Mouse (Mus musculus): ENCODE measurements around the gene Rxfp2. TPM values are rescaled to one million over a fixed set of nuclear protein-coding genes. Genes with fewer than 3 reads are reported as not detected.

Gene Rxfp2
- total and polyA plus RNA-seq, 3 experiments, result 0.16 TPM; not detected in 2

- ATAC-seq (ENCODE audit: extremely low read depth, insufficient number of reproducible peaks, low FRiP score, poor library complexity, severe bottlenecking) (no peak), DNase-seq (ENCODE audit: low spot score) (no peak)
- peaks cover 50% of the 10 kb centered on the region for H3K9me3 ChIP-seq (replicated peaks)
- no peak overlapping the region for H3K4me3 ChIP-seq (ENCODE audit: low read depth, low read length)
- no peaks in the 10 kb centered on the region for H3K27me3 ChIP-seq (ENCODE audit: insufficient read depth, low read length)
- TF ChIP-seq POLR2AphosphoS5 (IDR thresholded peaks at IDR 0.05; ENCODE audit: insufficient replicate concordance, low read depth, low read length), result no peak
- TF ChIP-seq GATA2 (IDR thresholded peaks at IDR 0.05; ENCODE audit: borderline replicate concordance, low read depth, low read length), result no peak
- no peak for TF ChIP-seq GATA1 (IDR thresholded peaks at IDR 0.05; ENCODE audit: borderline replicate concordance, low read length)
- no peak for TF ChIP-seq CTCF (IDR thresholded peaks at IDR 0.05; ENCODE audit: low read depth, low read length)
- TF ChIP-seq TAL1 (conservative IDR thresholded peaks at IDR 0.05; ENCODE audit: low read depth, low read length), result no peak
- H3K36me3 ChIP-seq (replicated peaks), result no peaks in the 10 kb centered on the region
- H3K4me1 ChIP-seq (ENCODE audit: insufficient read depth, low read depth, low read length), result no peaks in the 10 kb centered on the region
These were observed 87.9 kb downstream of the Rxfp2 start for GRCm38 (mm10) chr5:150106358-150106757.

- Histone ChIP-seq H3K9me3 (replicated peaks) (peaks cover 54% of the 10 kb centered on the region), H3K4me3 (ENCODE audit: low read depth, low read length) (no peak overlapping the region), H3K27me3 (ENCODE audit: insufficient read depth, low read length) (no peaks in the 10 kb centered on the region), H3K36me3 (replicated peaks) (no peaks in the 10 kb centered on the region), H3K4me1 (ENCODE audit: insufficient read depth, low read depth, low read length) (no peaks in the 10 kb centered on the region)
- TF ChIP-seq GATA2 (IDR thresholded peaks at IDR 0.05; ENCODE audit: borderline replicate concordance, low read depth, low read length), result no peak
- TF ChIP-seq CTCF (IDR thresholded peaks at IDR 0.05; ENCODE audit: low read depth, low read length), result no peak
- no peak for TF ChIP-seq TAL1 (conservative IDR thresholded peaks at IDR 0.05; ENCODE audit: low read depth, low read length)
- TF ChIP-seq GATA1 (IDR thresholded peaks at IDR 0.05; ENCODE audit: borderline replicate concordance, low read length), result no peak
- no peak for TF ChIP-seq POLR2AphosphoS5 (IDR thresholded peaks at IDR 0.05; ENCODE audit: insufficient replicate concordance, low read depth, low read length)
- ATAC-seq (ENCODE audit: extremely low read depth, insufficient number of reproducible peaks, low FRiP score, poor library complexity, severe bottlenecking) (no peak), DNase-seq (ENCODE audit: low spot score) (no peak)
These were observed 92.8 kb downstream of the Rxfp2 start for GRCm38 (mm10) chr5:150111236-150111635.

- TF ChIP-seq POLR2AphosphoS5 (IDR thresholded peaks at IDR 0.05; ENCODE audit: insufficient replicate concordance, low read depth, low read length), result no peak
- H3K4me1 ChIP-seq (ENCODE audit: insufficient read depth, low read depth, low read length), result no peaks in the 10 kb centered on the region
- ATAC-seq (ENCODE audit: extremely low read depth, insufficient number of reproducible peaks, low FRiP score, poor library complexity, severe bottlenecking), result no peak
- no peak for DNase-seq (ENCODE audit: low spot score)
- H3K27me3 ChIP-seq (ENCODE audit: insufficient read depth, low read length), result no peaks in the 10 kb centered on the region
- H3K36me3 ChIP-seq (replicated peaks), result no peaks in the 10 kb centered on the region
- H3K4me3 ChIP-seq (ENCODE audit: low read depth, low read length), result no peak overlapping the region
- peaks cover 70% of the 10 kb centered on the region for H3K9me3 ChIP-seq (replicated peaks)
These were observed 95.5 kb downstream of the Rxfp2 start for GRCm38 (mm10) chr5:150114007-150114406.

GRCm38 (mm10) chr5:150114778-150115177, 96.3 kb downstream of the Rxfp2 start:
- ATAC-seq (ENCODE audit: extremely low read depth, insufficient number of reproducible peaks, low FRiP score, poor library complexity, severe bottlenecking) (no peak), DNase-seq (ENCODE audit: low spot score) (no peak)
- Histone ChIP-seq H3K27me3 (ENCODE audit: insufficient read depth, low read length) (no peaks in the 10 kb centered on the region), H3K4me3 (ENCODE audit: low read depth, low read length) (no peak overlapping the region), H3K4me1 (ENCODE audit: insufficient read depth, low read depth, low read length) (no peaks in the 10 kb centered on the region), H3K9me3 (replicated peaks) (peaks cover 67% of the 10 kb centered on the region), H3K36me3 (replicated peaks) (no peaks in the 10 kb centered on the region)
- TF ChIP-seq TAL1 (conservative IDR thresholded peaks at IDR 0.05; ENCODE audit: low read depth, low read length) (no peak), POLR2AphosphoS5 (IDR thresholded peaks at IDR 0.05; ENCODE audit: insufficient replicate concordance, low read depth, low read length) (no peak), GATA1 (IDR thresholded peaks at IDR 0.05; ENCODE audit: borderline replicate concordance, low read length) (no peak), CTCF (IDR thresholded peaks at IDR 0.05; ENCODE audit: low read depth, low read length) (no peak), GATA2 (IDR thresholded peaks at IDR 0.05; ENCODE audit: borderline replicate concordance, low read depth, low read length) (no peak)

- no peak for DNase-seq (ENCODE audit: low spot score)
- Histone ChIP-seq H3K4me1 (ENCODE audit: insufficient read depth, low read depth, low read length) (no peaks in the 10 kb centered on the region), H3K4me3 (ENCODE audit: low read depth, low read length) (no peak overlapping the region), H3K36me3 (replicated peaks) (no peaks in the 10 kb centered on the region), H3K27me3 (ENCODE audit: insufficient read depth, low read length) (no peaks in the 10 kb centered on the region), H3K9me3 (replicated peaks) (peaks cover 66% of the 10 kb centered on the region)
- no peak for ATAC-seq (ENCODE audit: extremely low read depth, insufficient number of reproducible peaks, low FRiP score, poor library complexity, severe bottlenecking)
- TF ChIP-seq TAL1 (conservative IDR thresholded peaks at IDR 0.05; ENCODE audit: low read depth, low read length) (no peak), POLR2AphosphoS5 (IDR thresholded peaks at IDR 0.05; ENCODE audit: insufficient replicate concordance, low read depth, low read length) (no peak), CTCF (IDR thresholded peaks at IDR 0.05; ENCODE audit: low read depth, low read length) (no peak), GATA2 (IDR thresholded peaks at IDR 0.05; ENCODE audit: borderline replicate concordance, low read depth, low read length) (no peak), GATA1 (IDR thresholded peaks at IDR 0.05; ENCODE audit: borderline replicate concordance, low read length) (no peak)
These were observed 97.0 kb downstream of the Rxfp2 start for GRCm38 (mm10) chr5:150115271-150116092.

- DNase-seq (ENCODE audit: low spot score) (no peak), ATAC-seq (ENCODE audit: extremely low read depth, insufficient number of reproducible peaks, low FRiP score, poor library complexity, severe bottlenecking) (no peak)
- Histone ChIP-seq H3K4me1 (ENCODE audit: insufficient read depth, low read depth, low read length) (no peaks in the 10 kb centered on the region), H3K9me3 (replicated peaks) (peaks cover 68% of the 10 kb centered on the region), H3K4me3 (ENCODE audit: low read depth, low read length) (no peak overlapping the region), H3K27me3 (ENCODE audit: insufficient read depth, low read length) (no peaks in the 10 kb centered on the region), H3K36me3 (replicated peaks) (no peaks in the 10 kb centered on the region)
- TF ChIP-seq GATA2 (IDR thresholded peaks at IDR 0.05; ENCODE audit: borderline replicate concordance, low read depth, low read length) (no peak), CTCF (IDR thresholded peaks at IDR 0.05; ENCODE audit: low read depth, low read length) (no peak), TAL1 (conservative IDR thresholded peaks at IDR 0.05; ENCODE audit: low read depth, low read length) (no peak), POLR2AphosphoS5 (IDR thresholded peaks at IDR 0.05; ENCODE audit: insufficient replicate concordance, low read depth, low read length) (no peak), GATA1 (IDR thresholded peaks at IDR 0.05; ENCODE audit: borderline replicate concordance, low read length) (no peak)
These were observed 97.9 kb downstream of the Rxfp2 start for GRCm38 (mm10) chr5:150116216-150116905.

All from G1E (cell line).